Mouse (Mus musculus) ES-E14 (cell line): ENCODE measurements around the gene Anp32b. TPM values are rescaled to one million over a fixed set of nuclear protein-coding genes. Genes with fewer than 3 reads are reported as not detected.

Experiments
- DNase-seq: peaks from one replicate; pipeline ENCODE4 v3.0.0-alpha.2; 2013; ENCODE audit warnings: low read depth, low spot score
- H3K27ac ChIP-seq: 2 replicates; pipeline ENCODE4 v1.5.1; 2012; ENCODE audit warnings: low read depth, mild to moderate bottlenecking, low read length, moderate library complexity, mixed read lengths; ENCODE audit not compliant: poor library complexity, insufficient read depth, severe bottlenecking
- H3K36me3 ChIP-seq: 2 replicates; pipeline ENCODE4 v1.6.1; 2012; ENCODE audit warnings: mild to moderate bottlenecking, low read length, moderate library complexity, mixed read lengths; ENCODE audit not compliant: control insufficient read depth, poor library complexity, insufficient read depth, severe bottlenecking
- H3K4me1 ChIP-seq, 2 experiments: fragments of 150-350 bp in 1 of 2; sonication (generic) in 1 of 2; 2 replicates each; pipeline ENCODE4 v1.6.1; 2012; ENCODE audit warnings: low read length in 2 of 2, mild to moderate bottlenecking in 1 of 2, mixed read lengths in 1 of 2; ENCODE audit not compliant: control insufficient read depth in 2 of 2, insufficient read depth in 2 of 2, poor library complexity in 1 of 2
- H3K4me3 ChIP-seq, 2 experiments: fragments of 150-350 bp in 1 of 2; sonication (generic) in 1 of 2; 2 replicates each; pipeline ENCODE4 v1.5.1; 2012; ENCODE audit warnings: low read length in 2 of 2, low read depth in 1 of 2, mild to moderate bottlenecking in 1 of 2, mixed read lengths in 1 of 2; ENCODE audit not compliant: insufficient read depth in 1 of 2, poor library complexity in 1 of 2, severe bottlenecking in 1 of 2
- H3K9ac ChIP-seq: 2 replicates; pipeline ENCODE4 v1.6.1; 2012; ENCODE audit warnings: low read depth, mild to moderate bottlenecking, low read length, mixed read lengths; ENCODE audit not compliant: poor library complexity, insufficient read depth, severe bottlenecking
- H3K9me3 ChIP-seq: fragments of 150-350 bp; sonication (generic); 2 replicates; pipeline ENCODE4 v1.6.1; 2012; ENCODE audit warnings: low read depth, mild to moderate bottlenecking, low read length; ENCODE audit not compliant: control insufficient read depth, insufficient read depth
- CHD2 ChIP-seq: IDR thresholded peaks from 2 replicates; pipeline ENCODE4 v1.6.1; 2014; ENCODE audit warnings: mild to moderate bottlenecking, low read depth, low read length, inconsistent platforms
- HCFC1 ChIP-seq: IDR thresholded peaks from 2 replicates; pipeline ENCODE4 v1.6.1; 2012; ENCODE audit warnings: low read length, inconsistent platforms, borderline replicate concordance; ENCODE audit not compliant: insufficient read depth
- MAFK ChIP-seq: IDR thresholded peaks from 2 replicates; pipeline ENCODE4 v1.6.1; 2014; ENCODE audit warnings: mild to moderate bottlenecking, low read depth, low read length, inconsistent platforms; ENCODE audit not compliant: insufficient read depth
- ZC3H11A ChIP-seq: IDR thresholded peaks from 2 replicates; pipeline ENCODE4 v1.6.1; 2012; ENCODE audit warnings: low read depth, mild to moderate bottlenecking, inconsistent platforms, low read length, borderline replicate concordance
- ZNF384 ChIP-seq: IDR thresholded peaks from 2 replicates; pipeline ENCODE4 v1.6.1; 2012; ENCODE audit warnings: low read depth, low read length, inconsistent platforms
- in situ Hi-C, 2 experiments: fragments of 600-800 bp; cut with MboI; formaldehyde crosslinking; loops; one replicate each; pipeline ENCODE4 v1.15.1; 2025; ENCODE audit warnings: low sequenced_read_pairs in 2 of 2, inconsistent platforms in 1 of 2; ENCODE audit not compliant: unreplicated experiment in 2 of 2
- total RNA-seq: library from RNA; depleted of rRNA; stranded (reverse); fragments of 300-350 nt; gene quantifications from 2 replicates; pipeline ENCODE4 v1.2.3, GENCODE M21; 2012

The Anp32b gene
- total RNA-seq, 1 experiment, result 49.5 TPM

GRCm38 (mm10) chr4:46411489-46411888 lies 39.2 kb upstream of the Anp32b start:
- in situ Hi-C loops, result no loop called here
- H3K27ac ChIP-seq, result no peak overlapping the region

DNA sequence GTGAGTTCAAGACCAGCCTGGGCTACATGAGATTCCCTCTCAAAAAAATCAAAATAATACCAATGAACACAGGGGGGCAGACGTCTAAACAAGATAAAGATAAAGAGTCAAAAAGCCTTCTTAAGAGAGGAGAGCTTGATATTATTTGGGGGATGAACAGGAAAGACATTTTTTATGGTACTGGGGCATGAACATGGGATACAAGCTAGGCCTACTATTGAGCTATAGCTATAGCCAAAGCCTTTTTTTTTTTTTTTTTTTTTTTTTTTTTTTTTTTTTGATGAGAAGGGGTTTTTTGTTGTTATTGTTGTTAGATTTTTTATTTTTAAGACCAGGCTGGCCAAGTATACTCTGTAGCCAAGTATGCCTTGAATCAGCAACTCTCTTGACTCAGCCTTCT lies 38.6 kb upstream of the Anp32b start:
- H3K27ac ChIP-seq, result no peak overlapping the region
- H3K9me3 ChIP-seq, result no peaks in the 10 kb centered on the region
- peaks cover 0 to 4% of the 10 kb centered on the region in 2 experiments; a peak in 1 of 4 replicates for H3K4me1 ChIP-seq
- H3K9ac ChIP-seq, result no peak overlapping the region
- TF ChIP-seq CHD2, result no peak
- TF ChIP-seq ZNF384, result peak; percentile 66; the same call in 1 of the 2 replicates
- H3K4me3 ChIP-seq, result no peak overlapping the region
- DNase-seq, result no peak
- in situ Hi-C loops, result no loop called here
- H3K36me3 ChIP-seq, result no peaks in the 10 kb centered on the region

More at GRCm38 (mm10) chr4:46411489-46411888, 39.2 kb upstream of the Anp32b start:
- Histone ChIP-seq H3K36me3 (no peaks in the 10 kb centered on the region), H3K4me1 (peaks cover 0 to 2% of the 10 kb centered on the region in 2 experiments; a peak in 1 of 4 replicates), H3K9me3 (no peaks in the 10 kb centered on the region), H3K9ac (no peak overlapping the region), H3K4me3 (no peak overlapping the region)
- TF ChIP-seq ZC3H11A (no peak), MAFK (no peak), HCFC1 (no peak), CHD2 (no peak), ZNF384 (no peak)
- DNase-seq, result no peak

DNA sequence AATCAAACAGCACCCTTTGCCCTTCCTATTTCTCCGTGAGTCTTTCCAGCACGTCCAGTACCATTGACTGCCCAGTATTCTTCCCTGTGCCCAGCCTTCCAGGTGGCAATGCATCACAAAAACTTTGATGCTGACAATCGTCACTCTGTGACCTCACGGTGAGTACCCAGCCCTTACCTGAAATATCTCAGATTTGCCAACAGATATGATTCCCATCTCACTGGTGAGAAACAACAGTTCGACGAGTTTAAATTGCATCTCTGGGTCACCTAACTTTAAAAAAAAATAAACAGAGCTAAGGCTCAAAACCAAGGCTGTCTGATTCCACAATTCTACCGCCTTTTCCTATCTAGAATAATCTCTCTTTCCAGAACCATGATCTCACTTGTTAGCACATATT lies 37.3 kb upstream of the Anp32b start, which contains the start of gene Hemgn:
Gene Hemgn (minus strand): TSS at position 101 of the 400 bp plus-strand sequence.
- Histone ChIP-seq H3K4me3 (no peak within 1 kb of the TSS), H3K9me3 (no peaks in the 10 kb centered on the region), H3K9ac (no peak within 1 kb of the TSS), H3K27ac (no peak within 1 kb of the TSS), H3K36me3 (no peaks in the 10 kb centered on the region), H3K4me1 (peaks cover 0 to 8% of the 10 kb centered on the region in 2 experiments; a peak in 1 of 4 replicates)
- no peak for DNase-seq
- in situ Hi-C loops, result no loop called here
- TF ChIP-seq CHD2, result no peak

GRCm38 (mm10) chr4:46417491-46417890 lies 33.2 kb upstream of the Anp32b start:
- TF ChIP-seq HCFC1, result no peak
- no peak for TF ChIP-seq ZNF384
- TF ChIP-seq MAFK, result no peak
- no peak for TF ChIP-seq CHD2
- TF ChIP-seq ZC3H11A, result no peak
- in situ Hi-C loops, result no loop called here
- DNase-seq, result peak; percentile 25
- no peak overlapping the region for H3K27ac ChIP-seq
- no peak overlapping the region for H3K4me3 ChIP-seq
- no peak overlapping the region for H3K9ac ChIP-seq
- no peaks in the 10 kb centered on the region for H3K9me3 ChIP-seq
- peaks cover 0 to 6% of the 10 kb centered on the region in 2 experiments; a peak in 1 of 4 replicates for H3K4me1 ChIP-seq
- no peaks in the 10 kb centered on the region for H3K36me3 ChIP-seq

DNA sequence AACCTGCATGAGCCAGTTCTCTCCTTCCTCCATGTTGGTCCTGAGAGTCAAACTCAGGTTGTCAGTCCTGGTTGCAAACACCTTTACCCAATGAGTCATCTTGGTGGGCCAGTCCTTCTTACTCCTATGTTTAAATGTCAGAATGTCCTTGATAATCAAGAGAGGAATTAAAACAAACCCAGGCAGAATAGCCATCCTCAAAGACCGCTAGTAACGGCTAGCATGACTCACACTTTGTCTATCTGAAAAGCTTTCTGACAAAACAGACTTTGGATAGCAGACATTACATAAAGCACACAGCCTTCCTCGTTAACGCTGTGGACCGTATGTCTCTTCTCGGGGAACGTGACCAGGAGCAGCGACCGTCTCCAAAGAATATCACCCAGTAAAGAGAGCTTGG lies 31.9 kb upstream of the Anp32b start:
- in situ Hi-C loops, result no loop called here
- H3K9ac ChIP-seq, result no peak overlapping the region
- no peak for DNase-seq
- H3K36me3 ChIP-seq, result no peaks in the 10 kb centered on the region
- H3K27ac ChIP-seq, result no peak overlapping the region
- TF ChIP-seq MAFK (no peak), ZC3H11A (no peak), CHD2 (no peak), ZNF384 (no peak)
- H3K9me3 ChIP-seq, result no peaks in the 10 kb centered on the region
- H3K4me1 ChIP-seq, result peaks cover 0 to 6% of the 10 kb centered on the region in 2 experiments; a peak in 1 of 4 replicates
- no peak overlapping the region for H3K4me3 ChIP-seq
